Mouse (Mus musculus) small intestine, adult 2 months (tissue): ENCODE data around the gene Sphk2.

Experiments used
- CTCF ChIP-seq: fragments of 200-500 bp; IDR thresholded peaks from 2 replicates; pipeline ENCODE4 v1.5.1; 2012; ENCODE audit warnings: low read depth, mild to moderate bottlenecking, control low read depth, inconsistent platforms, low read length, moderate library complexity, mixed read lengths; ENCODE audit not compliant: insufficient replicate concordance, insufficient read length; ENCODE audit errors: extremely low read depth
- POLR2A ChIP-seq: fragments of 200-500 bp; IDR thresholded peaks from 2 replicates; pipeline ENCODE4 v1.6.1; 2012; ENCODE audit warnings: low read depth, mild to moderate bottlenecking, control low read depth, inconsistent platforms, low read length, moderate library complexity

- no peak for TF ChIP-seq CTCF
- TF ChIP-seq POLR2A = no peak
These were observed 48.2 kb upstream of the Sphk2 start for GRCm38 (mm10) chr7:45765995-45766394.
